Mouse (Mus musculus) heart, adult 10 weeks (tissue): ENCODE results near the gene A630073D07Rik. TPM values are rescaled to one million over a fixed set of nuclear protein-coding genes. Genes with fewer than 3 reads are reported as not detected.

Experiments
- polyA plus RNA-seq: library from polyadenylated mRNA; stranded (reverse); fragments of 350-450 nt; fragmentation: Illumina TruSeq; extraction: RNeasy Lipid Tissue Mini Kit (QIAGEN cat#74804); gene quantifications from one replicate; pipeline ENCODE4 v1.2.3, GENCODE M21; 2014; ENCODE audit warnings: low read depth, low replicate concordance

Gene A630073D07Rik
- not detected for polyA plus RNA-seq

DNA sequence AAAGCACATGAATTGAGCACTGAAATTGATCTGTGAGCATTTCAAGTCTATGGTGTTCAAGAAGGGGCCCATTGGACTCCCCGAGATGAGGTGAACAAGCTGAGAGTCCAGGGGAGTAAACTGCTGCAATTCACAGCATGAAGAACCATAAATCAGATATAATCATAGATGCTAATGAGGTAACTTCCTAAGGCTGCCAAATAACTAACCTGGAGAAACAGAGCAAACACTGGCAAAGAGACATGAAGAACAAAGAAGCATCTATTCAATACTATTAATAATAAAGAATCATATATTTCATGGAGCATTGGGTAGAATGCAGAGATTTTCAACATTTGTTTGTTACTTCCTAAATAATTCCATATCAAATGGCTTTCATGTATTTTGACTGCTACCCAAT lies at the start of gene A630073D07Rik:
Gene A630073D07Rik (minus strand): TSS at position 101 of the 400 bp plus-strand sequence.

DNA sequence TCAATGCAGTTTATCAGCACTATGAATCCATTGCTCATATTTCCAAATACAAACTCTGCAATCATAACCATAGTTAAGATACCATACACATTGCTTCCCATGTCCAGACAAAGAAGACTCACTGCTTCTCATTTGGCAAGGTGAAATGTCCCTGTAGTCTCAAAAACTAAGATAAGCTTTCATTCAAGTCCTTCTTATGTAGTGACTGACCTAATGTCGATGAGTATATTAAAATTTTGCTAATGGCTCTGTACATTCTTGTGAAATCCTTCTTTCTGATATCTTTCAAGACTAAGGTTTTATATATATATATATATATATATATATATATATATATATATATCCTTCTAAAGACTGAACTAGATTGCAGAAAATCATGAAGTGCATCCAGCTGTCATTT lies 49.6 kb upstream of the A630073D07Rik start, which contains the start of gene Tas2r121:
Gene Tas2r121 (minus strand): TSS at position 101 of the 400 bp plus-strand sequence.

DNA sequence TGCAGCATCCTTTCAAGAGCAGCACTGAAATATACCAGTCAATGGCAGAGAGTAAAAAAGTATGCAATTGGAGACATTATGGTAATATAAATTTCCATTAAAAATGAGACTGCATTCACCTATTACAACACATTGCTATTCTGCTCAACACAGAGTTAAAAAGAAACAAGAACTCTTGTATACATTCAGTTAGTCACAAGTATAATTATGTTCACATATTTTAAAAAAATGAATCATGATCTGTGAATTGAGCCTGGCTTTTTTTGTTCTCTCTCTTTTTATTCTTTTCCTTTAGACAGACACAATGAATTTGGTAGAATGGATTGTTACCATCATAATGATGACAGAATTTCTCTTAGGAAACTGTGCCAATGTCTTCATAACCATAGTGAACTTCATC lies 5.3 kb upstream of the A630073D07Rik start, which contains the start of gene Tas2r120:
Gene Tas2r120 (plus strand): TSS at position 301 of the 400 bp plus-strand sequence.

DNA sequence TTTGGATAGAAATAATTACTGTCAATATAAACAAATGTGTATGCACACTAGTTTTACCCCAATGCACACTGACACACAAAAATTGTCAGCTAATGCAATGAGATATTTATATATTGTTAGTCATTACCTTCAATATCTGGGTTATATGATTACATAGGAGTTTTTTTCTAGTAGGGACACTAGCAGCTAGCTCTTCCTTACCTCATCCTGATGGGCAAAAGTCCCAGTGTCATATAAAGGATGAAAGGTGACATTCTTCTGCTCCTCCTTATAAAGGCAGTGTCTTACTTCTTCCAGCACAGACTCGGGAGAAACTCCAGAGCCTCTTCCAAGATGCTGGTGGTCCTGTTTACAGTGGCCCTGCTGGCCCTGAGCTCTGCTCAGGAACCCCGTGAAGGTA lies 55.7 kb downstream of the A630073D07Rik start, which contains the start of gene Prp2:
Gene Prp2 (plus strand): TSS at position 301 of the 400 bp plus-strand sequence.

Other genes starting within 250 kb of the A630073D07Rik start
- gene Prh1, start 81.7 kb downstream of the A630073D07Rik start, polyA plus RNA-seq: not detected
- not detected for gene Prp2, start 55.6 kb downstream of the A630073D07Rik start, polyA plus RNA-seq
- not detected for gene Tas2r120, start 5.4 kb upstream of the A630073D07Rik start, polyA plus RNA-seq
- not detected for gene Tas2r121, start 49.5 kb upstream of the A630073D07Rik start, polyA plus RNA-seq
- not detected for gene Tas2r122, start 60.4 kb upstream of the A630073D07Rik start, polyA plus RNA-seq
- not detected for gene Tas2r115, start 86.5 kb upstream of the A630073D07Rik start, polyA plus RNA-seq
- not detected for gene Tas2r124, start 103.2 kb upstream of the A630073D07Rik start, polyA plus RNA-seq
- not detected for gene Tas2r102, start 110.6 kb upstream of the A630073D07Rik start, polyA plus RNA-seq
- gene Tas2r136, start 126.6 kb upstream of the A630073D07Rik start, polyA plus RNA-seq: not detected
- not detected for gene Tas2r117, start 151.3 kb upstream of the A630073D07Rik start, polyA plus RNA-seq
- gene Tas2r123, start 195.6 kb upstream of the A630073D07Rik start, polyA plus RNA-seq: not detected
- not detected for gene Tas2r116, start 203.9 kb upstream of the A630073D07Rik start, polyA plus RNA-seq
- not detected for gene Tas2r110, start 216.5 kb upstream of the A630073D07Rik start, polyA plus RNA-seq
- not detected for gene Tas2r113, start 241.5 kb upstream of the A630073D07Rik start, polyA plus RNA-seq